Mouse (Mus musculus) CH12.LX (cell line): Measurements from ENCODE around the gene Hyal3. TPM values are rescaled to one million over a fixed set of nuclear protein-coding genes. Genes with fewer than 3 reads are reported as not detected.

Source experiments
- DNase-seq: peaks from one replicate; pipeline ENCODE4 v3.0.0-alpha.2; 2013; ENCODE audit errors: extremely low read depth
- H3K27ac ChIP-seq: 2 replicates; pipeline ENCODE4 v1.5.1; 2012; ENCODE audit warnings: low read depth, mild to moderate bottlenecking, control low read depth, moderate library complexity; ENCODE audit not compliant: insufficient read depth
- H3K27me3 ChIP-seq: replicated peaks from 2 replicates; pipeline ENCODE3; 2012; ENCODE audit warnings: inconsistent platforms
- H3K36me3 ChIP-seq, 2 experiments: replicated peaks in 1 of 2; 2 replicates each; pipeline versions ENCODE3 to v1.6.1; 2012; ENCODE audit warnings: inconsistent platforms in 1 of 2, low read length in 1 of 2, mild to moderate bottlenecking in 1 of 2, mixed read lengths in 1 of 2, moderate library complexity in 1 of 2; ENCODE audit not compliant: control insufficient read depth in 1 of 2, insufficient read depth in 1 of 2
- H3K4me1 ChIP-seq, 2 experiments: 2 replicates each; pipeline ENCODE4 v1.6.1; 2012; ENCODE audit warnings: inconsistent platforms in 1 of 2, moderate library complexity in 1 of 2; ENCODE audit not compliant: insufficient read depth in 2 of 2, control insufficient read depth in 1 of 2
- H3K4me2 ChIP-seq: 2 replicates; pipeline ENCODE4 v1.6.1; 2012; ENCODE audit warnings: low read depth, mild to moderate bottlenecking, control low read depth; ENCODE audit not compliant: poor library complexity, insufficient read depth, severe bottlenecking
- H3K4me3 ChIP-seq, 3 experiments: fragments of 150-350 bp in 1 of 3; sonication (generic) in 1 of 3; replicated peaks in 1 of 3; 2 replicates each; pipeline versions ENCODE3 to v1.5.1; 2011 to 2012; ENCODE audit warnings: low read depth in 2 of 3, low read length in 2 of 3, mild to moderate bottlenecking in 2 of 3, moderate library complexity in 2 of 3, control low read depth in 1 of 3, improper control_type of control experiment in 1 of 3, inconsistent platforms in 1 of 3, mixed read lengths in 1 of 3; ENCODE audit not compliant: poor library complexity in 1 of 3
- H3K79me2 ChIP-seq: replicated peaks from 2 replicates; pipeline ENCODE4 v1.6.1; 2012; ENCODE audit warnings: mild to moderate bottlenecking, moderate library complexity; ENCODE audit not compliant: control insufficient read depth, poor library complexity, insufficient read depth, severe bottlenecking; ENCODE audit errors: extremely low read depth
- H3K9ac ChIP-seq: 2 replicates; pipeline ENCODE4 v1.6.1; 2012; ENCODE audit warnings: low read depth, mild to moderate bottlenecking, control low read depth, moderate library complexity; ENCODE audit not compliant: insufficient read depth
- H3K9me3 ChIP-seq: replicated peaks from 2 replicates; pipeline ENCODE3; 2012; ENCODE audit warnings: low read length, inconsistent platforms, mixed read lengths
- BHLHE40 ChIP-seq: IDR thresholded peaks from 2 replicates; pipeline ENCODE4 v1.6.1; 2011; ENCODE audit warnings: mild to moderate bottlenecking, low read depth, low read length, improper control_type of control experiment
- CHD2 ChIP-seq: IDR thresholded peaks from 2 replicates; pipeline ENCODE4 v1.6.1; 2011; ENCODE audit warnings: low read length, improper control_type of control experiment
- CTCF ChIP-seq, 2 experiments: IDR thresholded peaks in 1 of 2; conservative IDR thresholded peaks in 1 of 2; 2 replicates each; pipeline ENCODE4 v1.5.1; 2011 to 2012; ENCODE audit warnings: low read depth in 2 of 2, low read length in 2 of 2, improper control_type of control experiment in 1 of 2, inconsistent platforms in 1 of 2, mild to moderate bottlenecking in 1 of 2, moderate library complexity in 1 of 2
- E2F4 ChIP-seq: IDR thresholded peaks from 2 replicates; pipeline ENCODE4 v1.6.1; 2011; ENCODE audit warnings: low read depth, low read length, improper control_type of control experiment; ENCODE audit not compliant: insufficient replicate concordance
- ELF1 ChIP-seq: IDR thresholded peaks from 2 replicates; pipeline ENCODE4 v1.6.1; 2014; ENCODE audit warnings: low read depth, mild to moderate bottlenecking, inconsistent platforms, low read length, improper control_type of control experiment
- EP300 ChIP-seq: IDR thresholded peaks from 2 replicates; pipeline ENCODE4 v1.6.1; 2011; ENCODE audit warnings: low read length, improper control_type of control experiment
- ETS1 ChIP-seq: conservative IDR thresholded peaks from 2 replicates; pipeline ENCODE4 v1.6.1; 2012; ENCODE audit warnings: low read depth, mild to moderate bottlenecking, inconsistent platforms, low read length, improper control_type of control experiment, moderate library complexity
- GABPA ChIP-seq: IDR thresholded peaks from 2 replicates; pipeline ENCODE4 v1.6.1; 2012; ENCODE audit warnings: low read depth, low read length, improper control_type of control experiment, inconsistent platforms; ENCODE audit not compliant: insufficient replicate concordance
- HCFC1 ChIP-seq: IDR thresholded peaks from 2 replicates; pipeline ENCODE4 v1.6.1; 2012; ENCODE audit warnings: low read depth, mild to moderate bottlenecking, inconsistent platforms, low read length, improper control_type of control experiment
- IRF4 ChIP-seq: IDR thresholded peaks from 2 replicates; pipeline ENCODE4 v1.6.1; 2014; ENCODE audit warnings: low read depth, mild to moderate bottlenecking, inconsistent platforms, low read length, improper control_type of control experiment
- JUN ChIP-seq: IDR thresholded peaks from 2 replicates; pipeline ENCODE4 v1.6.1; 2011; ENCODE audit warnings: low read depth, mild to moderate bottlenecking, low read length, improper control_type of control experiment, moderate library complexity; ENCODE audit not compliant: insufficient read depth
- JUND ChIP-seq: conservative IDR thresholded peaks from 2 replicates; pipeline ENCODE4 v1.6.1; 2011; ENCODE audit warnings: low read depth, low read length, improper control_type of control experiment
- KAT2A ChIP-seq: IDR thresholded peaks from 2 replicates; pipeline ENCODE4 v1.6.1; 2012; ENCODE audit warnings: low read length, improper control_type of control experiment, inconsistent platforms; ENCODE audit not compliant: insufficient replicate concordance
- MAFK ChIP-seq: IDR thresholded peaks from 2 replicates; pipeline ENCODE4 v1.6.1; 2011; ENCODE audit warnings: low read length, improper control_type of control experiment; ENCODE audit not compliant: insufficient replicate concordance
- MAX ChIP-seq: IDR thresholded peaks from 2 replicates; pipeline ENCODE4 v1.6.1; 2011; ENCODE audit warnings: low read length, improper control_type of control experiment
- MEF2A ChIP-seq: IDR thresholded peaks from 2 replicates; pipeline ENCODE4 v1.6.1; 2014; ENCODE audit warnings: low read depth, mild to moderate bottlenecking, inconsistent platforms, low read length, improper control_type of control experiment, borderline replicate concordance
- MXI1 ChIP-seq: IDR thresholded peaks from 2 replicates; pipeline ENCODE4 v1.6.1; 2011; ENCODE audit warnings: mild to moderate bottlenecking, low read depth, low read length, improper control_type of control experiment
- MYC ChIP-seq: IDR thresholded peaks from 2 replicates; pipeline ENCODE4 v1.6.1; 2011; ENCODE audit warnings: low read depth, mild to moderate bottlenecking, improper control_type of control experiment, low read length
- NELFE ChIP-seq: IDR thresholded peaks from 2 replicates; pipeline ENCODE4 v1.6.1; 2011; ENCODE audit warnings: low read depth, low read length, improper control_type of control experiment
- POLR2AphosphoS2 ChIP-seq: IDR thresholded peaks from 2 replicates; pipeline ENCODE4 v1.6.1; 2011; ENCODE audit warnings: low read depth, low read length, improper control_type of control experiment
- RCOR1 ChIP-seq: conservative IDR thresholded peaks from 2 replicates; pipeline ENCODE4 v1.6.1; 2012; ENCODE audit warnings: low read depth, mild to moderate bottlenecking, inconsistent platforms, low read length, improper control_type of control experiment
- TBP ChIP-seq: conservative IDR thresholded peaks from 2 replicates; pipeline ENCODE4 v1.6.1; 2011; ENCODE audit warnings: low read depth, low read length, improper control_type of control experiment
- TCF12 ChIP-seq: IDR thresholded peaks from 2 replicates; pipeline ENCODE4 v1.6.1; 2014; ENCODE audit warnings: low read depth, mild to moderate bottlenecking, inconsistent platforms, low read length, improper control_type of control experiment
- UBTF ChIP-seq: IDR thresholded peaks from 2 replicates; pipeline ENCODE4 v1.6.1; 2012; ENCODE audit warnings: low read depth, mild to moderate bottlenecking, inconsistent platforms, low read length, improper control_type of control experiment, moderate library complexity
- USF1 ChIP-seq: IDR thresholded peaks from 2 replicates; pipeline ENCODE4 v1.6.1; 2014; ENCODE audit warnings: low read depth, mild to moderate bottlenecking, inconsistent platforms, low read length, improper control_type of control experiment
- ZC3H11A ChIP-seq: IDR thresholded peaks from 2 replicates; pipeline ENCODE4 v1.6.1; 2012; ENCODE audit warnings: low read depth, mild to moderate bottlenecking, inconsistent platforms, low read length, improper control_type of control experiment
- ZKSCAN1 ChIP-seq: IDR thresholded peaks from 2 replicates; pipeline ENCODE4 v1.6.1; 2012; ENCODE audit warnings: low read depth, inconsistent platforms, low read length, improper control_type of control experiment, borderline replicate concordance
- ZMIZ1 ChIP-seq: IDR thresholded peaks from 2 replicates; pipeline ENCODE4 v1.6.1; 2012; ENCODE audit warnings: low read depth, mild to moderate bottlenecking, inconsistent platforms, low read length, improper control_type of control experiment
- ZNF384 ChIP-seq: IDR thresholded peaks from 2 replicates; pipeline ENCODE4 v1.6.1; 2012; ENCODE audit warnings: low read depth, low read length, improper control_type of control experiment, inconsistent platforms
- dilution Hi-C: fragments of 300-500 bp; cut with MboI; formaldehyde crosslinking; loops from 2 replicates; pipeline ENCODE4 v1.14.3; 2020; ENCODE audit warnings: low sequenced_read_pairs; ENCODE audit not compliant: extremely low pct_unique_long_range_greater_than_20kb, extremely low pct_ligation_motif_present
- in situ Hi-C: fragments of 300-500 bp; cut with MboI; formaldehyde crosslinking; loops from 3 replicates; pipeline ENCODE4 v1.14.3; 2019; ENCODE audit warnings: low sequenced_read_pairs, low pct_ligation_motif_present, low pct_unique_long_range_greater_than_20kb, mixed read lengths
- polyA plus RNA-seq: library from polyadenylated mRNA; unstranded; fragments of >175 nt; gene quantifications from 2 replicates; pipeline ENCODE4 v1.2.1, GENCODE M21; 2012; ENCODE audit warnings: low read depth; ENCODE audit not compliant: insufficient read length
- total RNA-seq, 2 experiments: library from RNA; depleted of rRNA; stranded (reverse); fragments of 300-350 nt in 1 of 2; fragments of >200 nt in 1 of 2; gene quantifications; 2 replicates each; pipeline ENCODE4 v1.2.3; 2012 to 2014

Gene Hyal3
- total and polyA plus RNA-seq, 3 experiments = 0.12 to 0.21 (median 0.13) TPM

GRCm38 (mm10) chr9:107541005-107541404 is 39.6 kb upstream of the Hyal3 start:
- H3K79me2 ChIP-seq = peaks cover 15% of the 10 kb centered on the region
- peaks cover 9 to 40% of the 10 kb centered on the region in 2 experiments for H3K4me1 ChIP-seq
- no peaks in the 10 kb centered on the region for H3K9me3 ChIP-seq
- no peak for TF ChIP-seq ZKSCAN1
- TF ChIP-seq EP300 = no peak
- TF ChIP-seq ZMIZ1 = no peak
- no peak for TF ChIP-seq JUN
- no peak for TF ChIP-seq NELFE
- peak overlapping the region in 2 of 3 experiments; percentile 70 to 76 for H3K4me3 ChIP-seq
- H3K9ac ChIP-seq = no peak overlapping the region
- dilution Hi-C loops (no loop called here), in situ Hi-C loops (no loop called here)
- H3K27me3 ChIP-seq = no peaks in the 10 kb centered on the region
- H3K27ac ChIP-seq = no peak overlapping the region
- DNase-seq = no peak
- peaks cover 48 to 67% of the 10 kb centered on the region in 2 experiments for H3K36me3 ChIP-seq
- H3K4me2 ChIP-seq = peak overlapping the region; percentile 82

- H3K4me3 ChIP-seq = peak within 1 kb of the TSS; percentile 63 to 76 (median 70)
- H3K4me1 ChIP-seq = peaks cover 6 to 40% of the 10 kb centered on the region in 2 experiments; a peak in 3 of 4 replicates
- peaks cover 8% of the 10 kb centered on the region for H3K79me2 ChIP-seq
- H3K9ac ChIP-seq = peak within 1 kb of the TSS; percentile 77
- DNase-seq = peak; percentile 94
- peak within 1 kb of the TSS; percentile 95 for H3K4me2 ChIP-seq
- peak within 1 kb of the TSS; percentile 14; the same call in 1 of the 2 replicates for H3K27ac ChIP-seq
- dilution Hi-C loops = no loop called here
- H3K36me3 ChIP-seq = peaks cover 48 to 64% of the 10 kb centered on the region in 2 experiments
- in situ Hi-C loops = no loop called here
- H3K27me3 ChIP-seq = no peaks in the 10 kb centered on the region
- no peaks in the 10 kb centered on the region for H3K9me3 ChIP-seq
- TF ChIP-seq JUN (no peak), POLR2AphosphoS2 (no peak), KAT2A (peak; percentile 100), MAX (no peak), ELF1 (peak; percentile 97), CTCF (conservative IDR thresholded peaks at IDR 0.05 in 1 of 2, IDR thresholded peaks at IDR 0.05 in 1 of 2; ENCODE audit: low read depth in 2 of 2, low read length in 2 of 2) (no peak), TBP (no peak; the same call in none of the 2 replicates), MXI1 (peak; percentile 83), ETS1 (no peak), MYC (0 out of 2 replicates have a peak, but pooled peaks have one; percentile 65), RCOR1 (no peak), ZNF384 (no peak), GABPA (peak; percentile 85; the same call in 1 of the 2 replicates), MAFK (no peak), TCF12 (peak; percentile 59; the same call in 1 of the 2 replicates), ZC3H11A (no peak), ZMIZ1 (no peak; the same call in 1 of the 2 replicates), UBTF (no peak), E2F4 (no peak), JUND (no peak), MEF2A (0 out of 2 replicates have a peak, but pooled peaks have one; percentile 30), EP300 (no peak), HCFC1 (peak; percentile 100), IRF4 (no peak; the same call in 1 of the 2 replicates), CHD2 (peak; percentile 86), BHLHE40 (no peak), USF1 (no peak), ZKSCAN1 (no peak)
Observed at GRCm38 (mm10) chr9:107541474-107542351, 38.9 kb upstream of the Hyal3 start, which contains the start of the genes Cyb561d2 and Nprl2. TSS of gene Cyb561d2 (minus strand) at chr9:107542193. TSS of gene Nprl2 (plus strand) at chr9:107542226.
